Mouse (Mus musculus) limb, embryonic 11.5 days (tissue): ENCODE results near the gene Arhgap15. TPM values are rescaled to one million over a fixed set of nuclear protein-coding genes. Genes with fewer than 3 reads are reported as not detected.

Experiments
- ATAC-seq: fragments of 200-750 bp; cut with Nextera tagmentation; 2 replicates; pipeline ENCODE4 v1.8.0; 2017; ENCODE audit warnings: low read depth; ENCODE audit not compliant: insufficient number of reproducible peaks, low FRiP score, low TSS enrichment
- DNase-seq: peaks from one replicate; pipeline ENCODE4 v3.0.0-alpha.2; 2015; ENCODE audit warnings: low spot score
- H3K27ac ChIP-seq: fragments of 300-500 bp; sonication (generic); replicated peaks from 2 replicates; pipeline ENCODE4 v1.5.1; 2014; ENCODE audit warnings: low read depth, mild to moderate bottlenecking, low read length
- H3K27me3 ChIP-seq: fragments of 300-500 bp; sonication (generic); 2 replicates; pipeline ENCODE4 v1.6.1; 2014; ENCODE audit warnings: mild to moderate bottlenecking, low read length, mixed read lengths; ENCODE audit not compliant: control insufficient read depth, insufficient read depth
- H3K36me3 ChIP-seq: fragments of 300-500 bp; sonication (generic); 2 replicates; pipeline ENCODE4 v1.6.1; 2014; ENCODE audit warnings: mild to moderate bottlenecking, low read length, moderate library complexity, mixed read lengths; ENCODE audit not compliant: control insufficient read depth, insufficient read depth
- H3K4me1 ChIP-seq: fragments of 300-500 bp; sonication (generic); 2 replicates; pipeline ENCODE4 v1.6.1; 2014; ENCODE audit warnings: low read length, mixed read lengths; ENCODE audit not compliant: control insufficient read depth, insufficient read depth
- H3K4me2 ChIP-seq: fragments of 300-500 bp; sonication (generic); 2 replicates; pipeline ENCODE4 v1.6.1; 2014; ENCODE audit warnings: low read depth, mild to moderate bottlenecking, moderate library complexity; ENCODE audit not compliant: severe bottlenecking
- H3K4me3 ChIP-seq: fragments of 300-500 bp; sonication (generic); 2 replicates; pipeline ENCODE4 v1.5.1; 2014; ENCODE audit warnings: low read depth, low read length
- H3K9ac ChIP-seq: fragments of 300-500 bp; sonication (generic); 2 replicates; pipeline ENCODE4 v1.6.1; 2014; ENCODE audit warnings: mild to moderate bottlenecking, low read length
- H3K9me3 ChIP-seq: fragments of 300-500 bp; sonication (generic); 2 replicates; pipeline ENCODE4 v1.6.1; 2016; ENCODE audit warnings: low read length; ENCODE audit not compliant: control insufficient read depth
- WGBS: fragments of 180-500 bp; shearing (Covaris S2); extraction: QIAGEN DNeasy Blood & Tissue Kit; methylation state at CpG from one replicate; pipeline ENCODE4 v1.1.7; 2014; 5-methylcytosine and 5-hydroxymethylcytosine counted together
- polyA plus RNA-seq: library from polyadenylated mRNA; unstranded; fragments of >200 nt; fragmentation: Nextera tagmentation; extraction: Ambion mirVana; gene quantifications from 2 replicates; pipeline ENCODE4 v1.2.1, GENCODE M21; 2014

The Arhgap15 gene
- polyA plus RNA-seq, 1 experiment from 2014 or later = 0.32 TPM

GRCm38 (mm10) chr2:44081241-44081640 is 332.6 kb downstream of the Arhgap15 start:
- ATAC-seq (no peak), DNase-seq (no peak)
- no peaks in the 10 kb centered on the region for H3K27me3 ChIP-seq
- H3K9ac ChIP-seq = no peak overlapping the region
- WGBS = 89% methylated on average over 4 of the region's 4 CpGs
- H3K36me3 ChIP-seq = no peaks in the 10 kb centered on the region
- H3K27ac ChIP-seq = no peak overlapping the region
- H3K9me3 ChIP-seq = no peaks in the 10 kb centered on the region
- H3K4me3 ChIP-seq = no peak overlapping the region
- no peak overlapping the region for H3K4me2 ChIP-seq
- no peaks in the 10 kb centered on the region for H3K4me1 ChIP-seq

- H3K9me3 ChIP-seq = no peaks in the 10 kb centered on the region
- no peaks in the 10 kb centered on the region for H3K27me3 ChIP-seq
- no peak overlapping the region for H3K4me3 ChIP-seq
- H3K27ac ChIP-seq = no peak overlapping the region
- H3K4me1 ChIP-seq = no peaks in the 10 kb centered on the region
- H3K36me3 ChIP-seq = no peaks in the 10 kb centered on the region
- DNase-seq (no peak), ATAC-seq (no peak)
- WGBS = 84% methylated on average over 2 of the region's 2 CpGs
- no peak overlapping the region for H3K9ac ChIP-seq
- no peak overlapping the region for H3K4me2 ChIP-seq
These were observed 335.8 kb downstream of the Arhgap15 start for GRCm38 (mm10) chr2:44084471-44084870.

GRCm38 (mm10) chr2:44086403-44087056 is 337.9 kb downstream of the Arhgap15 start:
- 65% methylated on average over 5 of the region's 5 CpGs for WGBS
- H3K4me1 ChIP-seq = no peaks in the 10 kb centered on the region

GRCm38 (mm10) chr2:44098552-44098951 is 349.9 kb downstream of the Arhgap15 start:
- H3K4me3 ChIP-seq = no peak overlapping the region
- H3K27me3 ChIP-seq = no peaks in the 10 kb centered on the region
- no peaks in the 10 kb centered on the region for H3K4me1 ChIP-seq
- no peaks in the 10 kb centered on the region for H3K36me3 ChIP-seq
- WGBS = 81% methylated on average over 4 of the region's 4 CpGs
- H3K27ac ChIP-seq = no peak overlapping the region
- DNase-seq (no peak), ATAC-seq (no peak)
- no peaks in the 10 kb centered on the region for H3K9me3 ChIP-seq
- no peak overlapping the region for H3K4me2 ChIP-seq
- no peak overlapping the region for H3K9ac ChIP-seq

More at GRCm38 (mm10) chr2:44086403-44087056, 337.9 kb downstream of the Arhgap15 start:
- DNase-seq = no peak
- ATAC-seq = no peak
- Histone ChIP-seq H3K27me3 (no peaks in the 10 kb centered on the region), H3K9ac (no peak overlapping the region), H3K4me2 (no peak overlapping the region), H3K27ac (no peak overlapping the region), H3K9me3 (no peaks in the 10 kb centered on the region), H3K36me3 (no peaks in the 10 kb centered on the region), H3K4me3 (no peak overlapping the region)

GRCm38 (mm10) chr2:44102351-44102750 is 353.7 kb downstream of the Arhgap15 start:
- H3K4me2 ChIP-seq = no peak overlapping the region
- DNase-seq = no peak
- H3K4me1 ChIP-seq = peaks cover 4% of the 10 kb centered on the region; the same call in 1 of the 2 replicates
- no peak overlapping the region for H3K4me3 ChIP-seq
- ATAC-seq = no peak
- H3K27ac ChIP-seq = no peak overlapping the region
- no peaks in the 10 kb centered on the region for H3K36me3 ChIP-seq
- H3K27me3 ChIP-seq = no peaks in the 10 kb centered on the region
- H3K9me3 ChIP-seq = no peaks in the 10 kb centered on the region
- no peak overlapping the region for H3K9ac ChIP-seq
- 75% methylated on average over 6 of the region's 6 CpGs for WGBS

- H3K4me2 ChIP-seq = no peak overlapping the region
- H3K27ac ChIP-seq = no peak overlapping the region
- H3K36me3 ChIP-seq = no peaks in the 10 kb centered on the region
- 79% methylated on average over 8 of the region's 8 CpGs for WGBS
- no peak overlapping the region for H3K9ac ChIP-seq
- H3K4me3 ChIP-seq = no peak overlapping the region
- H3K9me3 ChIP-seq = no peaks in the 10 kb centered on the region
- no peaks in the 10 kb centered on the region for H3K27me3 ChIP-seq
- H3K4me1 ChIP-seq = peaks cover 4% of the 10 kb centered on the region; the same call in 1 of the 2 replicates
- DNase-seq = no peak
- no peak for ATAC-seq
These were observed 354.7 kb downstream of the Arhgap15 start for GRCm38 (mm10) chr2:44103321-44103720.

GRCm38 (mm10) chr2:44103742-44104141 is 355.1 kb downstream of the Arhgap15 start:
- H3K9ac ChIP-seq = no peak overlapping the region
- no peak overlapping the region for H3K4me2 ChIP-seq
- no peaks in the 10 kb centered on the region for H3K27me3 ChIP-seq
- WGBS = 84% methylated on average over 5 of the region's 5 CpGs
- ATAC-seq (no peak), DNase-seq (no peak)
- H3K36me3 ChIP-seq = no peaks in the 10 kb centered on the region
- H3K4me3 ChIP-seq = no peak overlapping the region
- no peaks in the 10 kb centered on the region for H3K9me3 ChIP-seq
- no peak overlapping the region for H3K27ac ChIP-seq
- H3K4me1 ChIP-seq = peaks cover 4% of the 10 kb centered on the region; the same call in 1 of the 2 replicates

GRCm38 (mm10) chr2:44104282-44105197 is 355.9 kb downstream of the Arhgap15 start:
- Histone ChIP-seq H3K27me3 (no peaks in the 10 kb centered on the region), H3K9ac (no peak overlapping the region), H3K36me3 (no peaks in the 10 kb centered on the region), H3K27ac (no peak overlapping the region), H3K9me3 (no peaks in the 10 kb centered on the region), H3K4me2 (no peak overlapping the region), H3K4me1 (peaks cover 4% of the 10 kb centered on the region; the same call in 1 of the 2 replicates), H3K4me3 (no peak overlapping the region)
- peak; percentile 76; the same call in 1 of the 2 replicates for ATAC-seq
- DNase-seq = peak; percentile 61
- WGBS = 64% methylated on average over 22 of the region's 22 CpGs
